8 mouse cellular contexts compared by ENCODE assay signal in genomic region chr13:55535191-55535590, GRCm38 (mm10). TPM values are rescaled to one million over a fixed set of nuclear protein-coding genes. Genes with fewer than 3 reads are reported as not detected.
DNase-seq lines count a peak whose midpoint lies in the region; ATAC-seq and TF ChIP-seq lines count a peak whose summit lies in the region.

No protein-coding gene starts in this region.

- peaks cover 78% of the 10 kb centered on the region for H3K36me3 ChIP-seq in kidney, embryonic 15.5 days
- H3K36me3 ChIP-seq in embryonic facial prominence, embryonic 13.5 days: peaks cover 78% of the 10 kb centered on the region
- H3K36me3 ChIP-seq in intestine, embryonic 14.5 days (ENCODE audit: control insufficient read depth, insufficient read depth, low read length): peaks cover 69% of the 10 kb centered on the region
- no peaks in the 10 kb centered on the region for H3K36me3 ChIP-seq in myocyte (ENCODE audit: control insufficient read depth, insufficient read depth)

- no peak for ATAC-seq in kidney, embryonic 15.5 days (replicated peaks; ENCODE audit: low FRiP score)
- ATAC-seq in embryonic facial prominence, embryonic 13.5 days (ENCODE audit: insufficient number of reproducible peaks, insufficient read depth, low FRiP score, low TSS enrichment, low read depth): no peak
- ATAC-seq in intestine, embryonic 14.5 days (replicated peaks; ENCODE audit: low FRiP score, low TSS enrichment, low read depth): no peak
- ATAC-seq in activated CD4-positive, CD25-positive, alpha-beta regulatory T cell, adult 4 months: no peak

- peaks cover 11% of the 10 kb centered on the region for H3K79me2 ChIP-seq in myocyte (ENCODE audit: control insufficient read depth, insufficient read depth)

- TF ChIP-seq POLR2A in myocyte (IDR thresholded peaks at IDR 0.05; ENCODE audit: insufficient read length, low read depth): no peak

- H3K9ac ChIP-seq in kidney, embryonic 15.5 days: peak overlapping the region; percentile 65; the same call in 1 of the 2 replicates
- H3K9ac ChIP-seq in embryonic facial prominence, embryonic 13.5 days: peak overlapping the region; percentile 91
- no peak overlapping the region for H3K9ac ChIP-seq in intestine, embryonic 14.5 days (ENCODE audit: low read length)

- 90% methylated on average over 15 of the region's 15 CpGs for WGBS in kidney, embryonic 15.5 days
- 91% methylated on average over 15 of the region's 15 CpGs for WGBS in embryonic facial prominence, embryonic 13.5 days
- 91% methylated on average over 15 of the region's 15 CpGs for WGBS in intestine, embryonic 14.5 days

- peak overlapping the region; percentile 79 for H3ac ChIP-seq in myocyte (ENCODE audit: control insufficient read depth, insufficient read length)

- peak overlapping the region; percentile 63 for H3K4me3 ChIP-seq in kidney, embryonic 15.5 days (replicated peaks)
- H3K4me3 ChIP-seq in embryonic facial prominence, embryonic 13.5 days: peak overlapping the region; percentile 91
- H3K4me3 ChIP-seq in intestine, embryonic 14.5 days (ENCODE audit: low read depth, low read length): no peak overlapping the region
- peak overlapping the region; percentile 63 for H3K4me3 ChIP-seq in myocyte

- no peak overlapping the region for H3K27ac ChIP-seq in kidney, embryonic 15.5 days
- no peak overlapping the region for H3K27ac ChIP-seq in embryonic facial prominence, embryonic 13.5 days
- H3K27ac ChIP-seq in intestine, embryonic 14.5 days (ENCODE audit: low read depth): no peak overlapping the region

- H3K4me1 ChIP-seq in kidney, embryonic 15.5 days: peaks cover 19% of the 10 kb centered on the region
- peaks cover 16% of the 10 kb centered on the region for H3K4me1 ChIP-seq in embryonic facial prominence, embryonic 13.5 days
- 0 out of 2 replicates have a peak, but pooled peaks cover 4% of the 10 kb centered on the region for H3K4me1 ChIP-seq in intestine, embryonic 14.5 days (replicated peaks; ENCODE audit: control insufficient read depth, insufficient read depth, low read length)

- no peaks in the 10 kb centered on the region for H3K9me3 ChIP-seq in kidney, embryonic 15.5 days (replicated peaks)
- H3K9me3 ChIP-seq in embryonic facial prominence, embryonic 13.5 days: no peaks in the 10 kb centered on the region
- no peaks in the 10 kb centered on the region for H3K9me3 ChIP-seq in intestine, embryonic 14.5 days (ENCODE audit: control insufficient read depth, low read length)

- no peaks in the 10 kb centered on the region for H3K27me3 ChIP-seq in kidney, embryonic 15.5 days
- H3K27me3 ChIP-seq in embryonic facial prominence, embryonic 13.5 days: no peaks in the 10 kb centered on the region
- H3K27me3 ChIP-seq in intestine, embryonic 14.5 days (replicated peaks; ENCODE audit: control insufficient read depth, insufficient read depth, low read length): no peaks in the 10 kb centered on the region
- no peaks in the 10 kb centered on the region for H3K27me3 ChIP-seq in myocyte (ENCODE audit: control insufficient read depth, insufficient read depth, insufficient read length)

- H3K4me2 ChIP-seq in kidney, embryonic 15.5 days: peak overlapping the region; percentile 96
- H3K4me2 ChIP-seq in embryonic facial prominence, embryonic 13.5 days: peak overlapping the region; percentile 97
- H3K4me2 ChIP-seq in intestine, embryonic 14.5 days (ENCODE audit: low read length): peak overlapping the region; percentile 70
- peak overlapping the region; percentile 93 for H3K4me2 ChIP-seq in myocyte (ENCODE audit: low read depth)

- DNase-seq in kidney, adult 11 months: no peak
- DNase-seq in intestine, embryonic 14.5 days (ENCODE audit: low spot score): no peak
- DNase-seq in right cerebral cortex, postnatal 25 days: no peak
- DNase-seq in spleen, adult 18-20 months: no peak

TF ChIP-seq in myocyte, 11 proteins besides CTCF, POLR2A, EP300 and RAD21:
- TF ChIP-seq POLR2AphosphoS2 (IDR thresholded peaks at IDR 0.05; ENCODE audit: insufficient read length, low read depth) (no peak), MYOG (IDR thresholded peaks at IDR 0.05; ENCODE audit: control insufficient read depth in 1 of 3, insufficient read depth in 1 of 3, insufficient read length in 2 of 3, low read depth in 2 of 3) (no peak), E2F4 (IDR thresholded peaks at IDR 0.05; ENCODE audit: insufficient read depth) (no peak), USF1 (IDR thresholded peaks at IDR 0.05; ENCODE audit: low read depth) (no peak), MAX (IDR thresholded peaks at IDR 0.05; ENCODE audit: low read depth) (no peak), CEBPB (IDR thresholded peaks at IDR 0.05; ENCODE audit: insufficient read depth, poor library complexity, severe bottlenecking) (no peak), MYOD1 (IDR thresholded peaks at IDR 0.05; ENCODE audit: control insufficient read depth in 1 of 3, insufficient read length in 2 of 3, low read depth in 2 of 3) (no peak), REST (IDR thresholded peaks at IDR 0.05; ENCODE audit: insufficient read depth, insufficient read length) (no peak), TCF12 (IDR thresholded peaks at IDR 0.05; ENCODE audit: insufficient read depth, poor library complexity, severe bottlenecking) (no peak), TCF3 (IDR thresholded peaks at IDR 0.05; ENCODE audit: insufficient read length, low read depth) (no peak), SRF (IDR thresholded peaks at IDR 0.05; ENCODE audit: control insufficient read depth, insufficient read length, low read depth) (no peak)

RNA-seq across cellular contexts. Expression of gene Ddx41, which starts 1.3 kb away (rescaled TPM):
- polyA plus RNA-seq in kidney, embryonic 15.5 days (2015; fragmentation: Nextera tagmentation; extraction: Ambion mirVana): 80.4 and 87.4 TPM in 2 replicates
- polyA plus RNA-seq in embryonic facial prominence, embryonic 13.5 days (2015; fragmentation: Nextera tagmentation; extraction: Ambion mirVana): 73.0 and 80.0 TPM in 2 replicates
- 63.9 and 73.1 TPM in 2 replicates for polyA plus RNA-seq in intestine, embryonic 14.5 days (2014; fragmentation: Nextera tagmentation; extraction: Ambion mirVana)
- 33.3 TPM for polyA plus RNA-seq in myocyte (2012; fragmentation: generic; extraction: Trizol)
- polyA plus RNA-seq in activated CD4-positive, CD25-positive, alpha-beta regulatory T cell, adult 4 months (2017; shearing (Covaris generic)): 10 to 100 TPM; 46.8 to 54.5 TPM

RNA-seq across cellular contexts. Expression of gene Dok3, which starts 6.1 kb away (rescaled TPM):
- polyA plus RNA-seq in kidney, embryonic 15.5 days (2015; fragmentation: Nextera tagmentation; extraction: Ambion mirVana): 2.9 and 3.0 TPM in 2 replicates
- polyA plus RNA-seq in embryonic facial prominence, embryonic 13.5 days (2015; fragmentation: Nextera tagmentation; extraction: Ambion mirVana): 2.3 and 2.8 TPM in 2 replicates
- 1.9 and 2.5 TPM in 2 replicates for polyA plus RNA-seq in intestine, embryonic 14.5 days (2014; fragmentation: Nextera tagmentation; extraction: Ambion mirVana)
- polyA plus RNA-seq in myocyte (2012; fragmentation: generic; extraction: Trizol): 1.00 TPM
- polyA plus RNA-seq in activated CD4-positive, CD25-positive, alpha-beta regulatory T cell, adult 4 months (2017; shearing (Covaris generic)): 1 to 10 TPM in 1 of 2 experiments, not detected in 1; 2.7 TPM

RNA-seq across cellular contexts. Expression of gene Pdlim7, which starts 21.7 kb away (rescaled TPM):
- 141 and 169 TPM in 2 replicates for polyA plus RNA-seq in kidney, embryonic 15.5 days (2015; fragmentation: Nextera tagmentation; extraction: Ambion mirVana)
- 105 and 119 TPM in 2 replicates for polyA plus RNA-seq in embryonic facial prominence, embryonic 13.5 days (2015; fragmentation: Nextera tagmentation; extraction: Ambion mirVana)
- polyA plus RNA-seq in intestine, embryonic 14.5 days (2014; fragmentation: Nextera tagmentation; extraction: Ambion mirVana): 253 and 260 TPM in 2 replicates
- 553 TPM for polyA plus RNA-seq in myocyte (2012; fragmentation: generic; extraction: Trizol)
- polyA plus RNA-seq in activated CD4-positive, CD25-positive, alpha-beta regulatory T cell, adult 4 months (2017; shearing (Covaris generic)): 10 to 100 TPM in 1 of 2 experiments, 1 to 10 TPM in 1; 7.4 to 14.4 TPM

RNA-seq across cellular contexts. Expression of gene Fam193b, which starts 35.7 kb away (rescaled TPM):
- 35.1 and 43.2 TPM in 2 replicates for polyA plus RNA-seq in kidney, embryonic 15.5 days (2015; fragmentation: Nextera tagmentation; extraction: Ambion mirVana)
- 47.4 and 49.9 TPM in 2 replicates for polyA plus RNA-seq in embryonic facial prominence, embryonic 13.5 days (2015; fragmentation: Nextera tagmentation; extraction: Ambion mirVana)
- polyA plus RNA-seq in intestine, embryonic 14.5 days (2014; fragmentation: Nextera tagmentation; extraction: Ambion mirVana): 28.8 and 33.6 TPM in 2 replicates
- 13.5 TPM for polyA plus RNA-seq in myocyte (2012; fragmentation: generic; extraction: Trizol)
- polyA plus RNA-seq in activated CD4-positive, CD25-positive, alpha-beta regulatory T cell, adult 4 months (2017; shearing (Covaris generic)): 10 to 100 TPM; 21.6 to 26.7 TPM

RNA-seq across cellular contexts. Expression of gene Tmed9, which starts 38.3 kb away (rescaled TPM):
- polyA plus RNA-seq in kidney, embryonic 15.5 days (2015; fragmentation: Nextera tagmentation; extraction: Ambion mirVana): 160 and 246 TPM in 2 replicates
- polyA plus RNA-seq in embryonic facial prominence, embryonic 13.5 days (2015; fragmentation: Nextera tagmentation; extraction: Ambion mirVana): 158 and 177 TPM in 2 replicates
- 59.9 and 64.8 TPM in 2 replicates for polyA plus RNA-seq in intestine, embryonic 14.5 days (2014; fragmentation: Nextera tagmentation; extraction: Ambion mirVana)
- 200 TPM for polyA plus RNA-seq in myocyte (2012; fragmentation: generic; extraction: Trizol)
- 100 to 1,000 TPM; 152 to 296 TPM for polyA plus RNA-seq in activated CD4-positive, CD25-positive, alpha-beta regulatory T cell, adult 4 months (2017; shearing (Covaris generic))
